ENCODE assay signal across 12 mouse cellular contexts in the genomic region with DNA sequence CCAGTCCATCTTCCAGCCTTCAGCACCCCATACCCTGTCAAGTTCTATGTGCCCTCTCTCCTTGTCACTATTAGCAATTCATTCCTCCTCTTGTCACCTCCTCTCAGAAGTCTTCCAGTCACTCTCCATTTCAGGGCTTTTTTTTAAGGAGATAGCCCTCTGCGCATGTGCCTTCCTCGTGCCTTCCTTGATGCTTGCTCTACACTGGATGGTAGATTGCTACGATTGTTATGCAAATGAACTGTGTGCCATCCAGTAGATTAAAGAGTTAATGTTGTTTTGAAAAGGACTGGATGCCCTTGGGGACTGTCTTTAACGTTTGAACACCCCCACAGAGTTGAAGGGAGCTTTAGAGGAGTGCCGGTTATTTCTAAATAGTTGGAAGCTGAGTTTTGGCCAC. TPM values are rescaled to one million over a fixed set of nuclear protein-coding genes. Genes with fewer than 3 reads are reported as not detected.
"Had no signal": no experiment of that assay in that cellular context is flagged by ENCODE, and none has a peak within 500 bp of the region (broad histone marks: within the 10 kb centered on the region; RNA-seq: fewer than 3 reads in every experiment).

No protein-coding gene starts in this region.

- DNase-seq: retina, postnatal 1 day; right cerebral cortex, adult 18-20 months; right cerebral cortex, postnatal 14 days; right cerebral cortex, postnatal 25 days; right cerebral cortex, postnatal 4 days; spleen, adult 18-20 months; thymus, adult 18-20 months; thymus, adult 2 months; thymus, postnatal 14 days; thymus, postnatal 25 days; thymus, postnatal 36 days had no signal

RNA-seq across cellular contexts. Expression of a gene that starts 14.4 kb away (rescaled TPM):
- total RNA-seq: neutrophil, adult 5-6 weeks had no signal

RNA-seq across cellular contexts. Expression of a gene that starts 46.1 kb away (rescaled TPM):
- total RNA-seq: neutrophil, adult 5-6 weeks had no signal
